Mouse (Mus musculus): ENCODE measurements around the gene Thg1l. TPM values are rescaled to one million over a fixed set of nuclear protein-coding genes. Genes with fewer than 3 reads are reported as not detected.

Gene Thg1l
- total RNA-seq (2022): 1 to 10 TPM; 2.2 to 3.7 (median 2.6) TPM

DNA sequence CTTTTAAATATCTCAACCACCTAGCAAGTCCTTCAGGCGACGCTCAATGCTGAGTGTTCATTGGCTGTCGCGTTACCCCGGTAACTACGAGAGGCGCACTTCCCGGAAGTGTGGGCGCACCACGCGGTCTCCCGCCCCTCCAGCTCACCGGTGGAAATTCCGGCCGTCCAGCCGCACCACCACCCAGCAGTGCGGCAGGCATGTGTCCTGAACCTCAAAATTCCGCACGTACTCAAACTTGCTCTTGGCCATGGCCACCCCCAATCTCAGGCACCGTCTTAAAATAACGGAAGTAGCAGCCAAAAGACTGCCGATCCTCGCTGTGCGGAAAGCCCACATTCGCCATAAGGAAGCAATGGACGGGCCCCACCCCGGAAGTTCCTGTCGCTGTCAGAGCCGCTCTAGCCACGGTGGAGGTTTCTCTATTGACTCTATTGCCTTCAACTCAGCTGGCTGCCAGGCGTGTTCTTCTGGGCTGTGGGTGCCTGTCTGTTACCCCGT lies at the start of gene Thg1l:
TSS of gene Thg1l (minus strand) at position 368 of the 501 bp plus-strand sequence.
- peak; percentile 85 to 86 for DNase-seq (ENCODE audit: low spot score in 2 of 2)

DNA sequence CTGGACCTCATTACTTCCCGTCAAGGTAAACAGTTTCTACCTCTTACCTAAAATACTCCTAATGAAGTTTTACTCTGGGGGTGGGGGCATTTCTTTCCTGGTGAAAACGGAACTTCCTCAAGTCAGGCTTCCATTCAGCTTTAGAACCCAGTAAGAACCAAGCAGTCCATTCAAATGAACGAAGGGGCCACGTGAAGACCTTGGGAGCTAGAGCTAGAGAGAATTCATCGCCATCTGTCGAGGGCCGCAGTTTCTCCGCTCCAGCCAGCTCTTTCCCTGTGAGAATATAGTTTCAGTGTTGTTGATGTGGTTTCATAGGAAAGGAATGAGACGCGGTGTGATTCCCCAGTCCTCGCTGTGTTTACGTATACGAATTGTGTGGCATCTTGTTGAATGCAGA lies 36.8 kb upstream of the Thg1l start:
- DNase-seq (ENCODE audit: low spot score in 2 of 2): no peak

DNA sequence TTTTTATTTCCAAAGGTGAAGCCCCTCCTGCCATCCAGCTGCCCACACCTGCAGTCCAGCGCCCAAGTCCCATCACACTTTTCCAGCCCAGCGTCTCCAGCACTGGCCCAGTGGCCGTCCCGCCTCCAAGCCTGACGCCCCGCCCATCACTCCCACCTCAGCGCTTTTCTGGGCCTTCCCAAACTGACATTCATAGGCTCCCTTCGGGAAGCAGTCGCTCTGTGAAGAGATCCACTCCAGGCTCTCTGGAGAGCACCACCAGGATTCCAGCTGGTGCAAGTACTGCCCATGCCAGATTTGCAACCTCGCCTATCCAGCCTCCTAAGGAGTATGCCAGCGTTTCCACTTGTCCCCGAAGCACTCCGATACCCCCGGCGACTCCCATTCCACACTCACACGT lies 36.3 kb upstream of the Thg1l start:
- no peak for DNase-seq (ENCODE audit: low spot score in 2 of 2)

- DNase-seq (ENCODE audit: low spot score in 2 of 2): no peak
Observed at GRCm38 (mm10) chr11:45980893-45981253, 25.6 kb upstream of the Thg1l start.

GRCm38 (mm10) chr11:45979946-45980892 lies 24.9 kb upstream of the Thg1l start, which contains the start of gene Sox30:
Gene Sox30 (plus strand): TSS chr11:45980310.
- DNase-seq (ENCODE audit: low spot score in 2 of 2): no peak

- no peak for DNase-seq (ENCODE audit: low spot score in 2 of 2)
Observed at GRCm38 (mm10) chr11:45976061-45976460, 20.8 kb upstream of the Thg1l start.

DNA sequence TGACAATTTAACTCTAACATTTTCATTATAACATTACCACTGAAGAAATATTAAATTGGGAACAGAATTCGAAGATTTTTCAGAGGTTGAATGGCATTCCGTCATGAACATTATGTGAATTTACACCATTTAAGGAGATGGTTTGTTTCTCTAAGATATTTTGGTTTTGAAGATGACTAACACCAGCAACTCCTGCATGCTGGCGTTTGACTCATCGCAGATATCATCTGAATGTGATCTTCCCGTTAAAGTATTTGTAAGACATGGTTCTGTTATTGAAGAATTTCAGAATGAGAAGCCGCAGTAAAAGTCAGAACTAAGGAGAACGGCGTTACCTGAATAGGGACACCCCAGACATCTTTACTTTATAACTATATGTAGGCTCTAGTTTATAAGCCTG lies 19.2 kb upstream of the Thg1l start:
- no peak for DNase-seq (ENCODE audit: low spot score in 2 of 2)

GRCm38 (mm10) chr11:45973635-45974034 lies 18.3 kb upstream of the Thg1l start:
- DNase-seq (ENCODE audit: low spot score in 2 of 2): no peak

DNA sequence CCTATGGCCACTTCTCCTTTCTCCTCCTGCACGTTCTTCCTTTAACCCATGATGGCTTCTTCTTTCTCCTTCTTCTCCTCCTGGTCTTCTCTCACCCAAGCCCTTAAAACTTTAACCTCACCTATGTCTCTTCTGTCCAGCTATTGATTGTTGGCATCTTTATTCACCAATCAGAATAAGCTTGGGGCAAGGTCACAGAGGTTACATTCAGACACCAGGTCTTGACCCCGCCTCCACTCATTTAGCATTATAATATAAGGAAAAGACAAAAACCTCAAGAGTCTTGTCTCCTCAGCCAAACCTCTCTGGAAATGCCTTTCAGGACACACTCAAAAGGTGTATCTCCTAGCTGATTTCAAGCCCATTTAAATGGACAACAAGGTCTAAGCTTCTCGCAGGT lies 13.2 kb upstream of the Thg1l start:
- DNase-seq (ENCODE audit: low spot score in 2 of 2): no peak

DNA sequence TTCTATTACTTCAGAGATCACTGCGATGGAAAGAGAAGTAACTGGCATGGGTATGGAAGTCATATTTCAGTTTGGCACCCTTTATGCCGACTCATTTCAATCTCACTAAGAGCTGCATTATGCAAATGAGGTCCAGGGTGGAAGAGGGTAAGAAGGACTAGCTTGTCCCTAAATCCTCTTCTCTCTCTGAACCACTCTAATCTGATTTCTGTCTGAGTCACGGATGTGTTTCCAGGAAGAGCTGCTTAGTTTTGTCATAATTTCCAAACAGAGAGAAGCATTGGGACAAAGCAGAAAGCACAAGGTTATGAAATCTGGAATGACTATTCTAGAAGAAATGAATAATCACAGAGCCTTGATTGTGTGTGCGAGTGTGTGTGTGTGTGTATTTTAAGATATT lies 11.6 kb upstream of the Thg1l start:
- no peak for DNase-seq (ENCODE audit: low spot score in 2 of 2)

DNA sequence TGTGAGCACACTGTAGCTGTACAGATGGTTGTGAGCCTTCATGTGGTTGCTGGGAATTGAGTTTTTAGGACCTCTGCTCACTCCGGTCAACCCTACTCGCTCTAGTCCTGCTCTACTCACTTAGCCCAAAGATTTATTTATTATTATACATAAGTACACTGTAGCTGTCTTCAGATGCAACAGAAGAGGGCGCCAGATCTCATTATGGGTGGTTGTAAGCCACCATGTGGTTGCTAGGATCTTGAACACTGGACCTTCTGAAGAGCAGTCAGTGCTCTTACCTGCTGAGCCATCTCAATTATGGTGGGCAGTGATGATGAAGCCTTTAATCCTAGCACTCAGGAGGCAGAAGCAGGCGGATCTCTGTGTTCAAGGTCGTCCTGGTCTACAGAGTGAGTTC lies 4.7 kb upstream of the Thg1l start:
- no peak for DNase-seq (ENCODE audit: low spot score in 2 of 2)

DNA sequence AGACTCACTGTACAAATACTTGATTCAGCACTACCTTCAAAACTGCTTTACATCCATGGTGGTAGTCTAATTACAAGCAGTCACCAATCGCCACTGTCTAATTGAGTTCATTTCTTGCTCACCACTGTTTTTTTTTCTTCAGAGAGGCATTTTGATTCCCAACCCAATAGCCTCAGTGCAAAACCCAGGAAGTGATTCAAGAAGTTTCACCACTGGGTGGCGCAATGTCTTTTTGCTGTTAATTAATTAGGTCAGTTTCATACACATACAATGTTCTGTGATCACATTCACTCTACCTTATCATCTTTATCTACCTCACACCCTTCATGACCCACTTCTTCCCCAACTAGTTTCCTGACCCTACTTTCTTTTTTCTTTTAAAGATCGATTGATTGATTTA lies 4.3 kb upstream of the Thg1l start:
- DNase-seq (ENCODE audit: low spot score in 2 of 2): no peak

DNA sequence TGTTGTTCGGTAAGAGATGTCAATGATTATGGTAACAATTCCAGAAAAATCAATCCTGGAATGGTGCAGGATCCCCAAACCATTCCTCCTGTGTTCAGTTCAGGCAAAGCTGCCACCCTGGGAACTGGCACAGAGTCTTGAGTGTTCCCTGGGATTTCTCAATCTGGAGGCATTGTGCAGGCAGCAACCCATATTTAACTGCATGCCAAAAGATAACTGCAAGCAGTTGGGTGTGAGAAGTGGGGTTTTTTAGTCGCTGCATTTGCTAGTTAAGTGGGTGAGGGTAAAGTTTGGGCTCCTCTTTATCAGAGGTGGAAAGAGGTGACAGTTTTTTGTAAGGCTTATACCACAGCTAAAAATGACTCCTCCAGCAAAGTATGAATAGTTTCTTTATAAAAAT lies 7.8 kb downstream of the Thg1l start:
- no peak for DNase-seq (ENCODE audit: low spot score in 2 of 2)

- no peak for DNase-seq (ENCODE audit: low spot score in 2 of 2)
Observed at GRCm38 (mm10) chr11:45946796-45947195, 8.5 kb downstream of the Thg1l start.

GRCm38 (mm10) chr11:45944643-45945156 lies 10.6 kb downstream of the Thg1l start, which contains the start of gene Lsm11:
Gene Lsm11 (minus strand): TSS chr11:45944935.
- peak; percentile 95 for DNase-seq (ENCODE audit: low spot score in 2 of 2)

DNA sequence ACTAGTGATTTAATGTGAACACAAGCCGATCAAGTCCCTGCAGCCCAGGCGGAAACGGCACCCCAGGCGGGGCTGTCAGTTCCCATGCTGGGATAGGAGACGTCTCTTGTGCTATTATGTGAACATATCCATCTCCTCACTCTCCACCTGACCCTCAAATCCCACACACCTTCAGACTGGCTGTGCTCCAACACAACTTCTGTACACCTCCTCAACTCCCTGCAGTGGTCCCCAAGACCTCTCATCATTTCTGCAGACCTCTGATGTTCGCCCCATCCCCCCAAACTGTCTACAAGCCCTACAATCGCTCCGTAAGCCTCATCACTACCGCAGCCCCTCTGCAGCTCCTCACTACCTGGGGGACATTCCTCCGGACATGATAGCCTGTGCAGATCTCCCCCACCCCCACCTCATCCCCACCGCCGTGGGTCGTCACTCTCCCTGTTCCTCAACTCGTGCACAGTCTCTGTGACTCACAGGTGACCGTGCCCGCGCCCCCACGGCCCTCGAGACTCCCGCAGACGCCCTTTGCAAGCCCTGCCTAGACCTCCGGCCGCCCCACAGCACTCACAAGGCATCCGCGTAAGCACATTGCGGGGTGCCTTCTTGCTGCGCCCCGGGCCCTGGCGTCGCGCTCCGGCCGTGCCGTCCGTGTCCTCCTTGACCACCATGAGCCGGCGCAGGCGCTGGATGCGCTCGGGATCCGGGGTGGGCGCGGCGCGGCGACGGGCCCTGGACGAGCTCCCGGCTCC lies 11.2 kb downstream of the Thg1l start:
- no peak for DNase-seq (ENCODE audit: low spot score in 2 of 2)

DNA sequence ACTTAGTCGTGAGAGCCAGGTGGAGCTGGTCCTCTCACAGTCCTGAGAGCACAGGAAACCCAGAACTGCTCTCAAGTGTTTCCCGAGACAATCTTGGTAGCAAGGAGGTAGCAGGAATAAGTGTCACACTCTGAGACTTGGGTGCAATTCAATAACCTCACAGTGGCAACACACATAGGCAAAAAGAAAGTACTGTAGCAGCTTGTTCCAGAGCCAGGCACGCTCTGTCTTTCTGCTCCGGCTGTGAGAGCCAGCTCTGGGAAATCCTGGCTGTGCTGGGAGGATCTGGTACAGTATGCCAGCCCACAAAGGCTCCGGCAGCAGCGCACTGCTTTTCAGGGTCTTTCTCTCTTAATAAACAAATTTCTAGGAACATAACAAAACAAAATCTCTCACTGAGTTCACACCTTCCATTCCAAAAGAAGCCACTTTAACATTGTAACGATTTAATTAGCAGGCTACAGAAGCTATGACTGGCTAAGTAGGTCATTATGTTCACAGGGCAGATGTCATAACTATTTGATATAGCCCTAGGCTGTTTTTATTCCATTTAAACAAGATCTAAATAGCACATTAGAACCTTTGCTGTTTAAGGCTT lies 12.1 kb downstream of the Thg1l start:
- no peak for DNase-seq (ENCODE audit: low spot score in 2 of 2)

GRCm38 (mm10) chr11:45942281-45942680 lies 13.0 kb downstream of the Thg1l start:
- no peak for DNase-seq (ENCODE audit: low spot score in 2 of 2)

DNA sequence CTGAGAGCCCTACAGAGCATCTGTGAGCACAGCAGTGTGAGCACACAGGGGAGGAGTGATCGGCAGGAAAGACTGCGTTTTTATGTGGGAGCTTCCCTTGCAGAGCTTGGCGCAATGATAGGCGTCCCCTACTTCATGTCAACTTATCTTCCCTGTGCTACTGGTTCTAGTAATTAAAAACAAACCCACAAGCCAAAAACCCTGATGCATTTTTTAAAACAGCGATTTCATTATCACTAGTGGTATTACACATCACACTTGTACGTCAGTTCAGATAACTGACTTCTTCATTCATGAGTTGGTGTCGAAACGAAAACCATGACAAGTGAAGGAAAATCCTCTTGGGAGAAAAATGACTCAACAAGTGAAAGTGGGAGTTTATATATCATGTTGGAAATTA lies 16.4 kb downstream of the Thg1l start:
- no peak for DNase-seq (ENCODE audit: low spot score in 2 of 2)

DNA sequence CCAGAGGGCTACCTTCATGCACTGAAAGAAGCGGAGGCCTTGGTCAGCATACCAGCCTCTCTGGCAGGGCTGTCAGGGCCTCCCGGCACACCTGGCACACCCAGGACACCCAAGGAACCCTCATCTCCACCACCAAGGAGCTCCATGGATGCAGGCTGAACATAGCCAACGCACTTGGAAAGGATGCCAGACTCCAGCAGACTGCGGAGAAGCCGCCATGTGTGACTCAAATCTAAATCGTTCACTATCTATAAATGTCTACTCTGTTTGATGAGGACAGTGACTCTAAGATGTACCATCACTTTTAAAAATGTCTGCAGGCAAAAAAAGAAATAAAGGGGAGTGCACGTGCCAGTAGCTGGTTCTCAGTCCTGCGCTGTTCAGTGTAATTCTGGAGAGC lies 17.8 kb downstream of the Thg1l start:
- DNase-seq (ENCODE audit: low spot score in 2 of 2): no peak

GRCm38 (mm10) chr11:45932771-45933170 lies 22.5 kb downstream of the Thg1l start:
- no peak for DNase-seq (ENCODE audit: low spot score in 2 of 2)

GRCm38 (mm10) chr11:45929541-45929940 lies 25.8 kb downstream of the Thg1l start:
- DNase-seq (ENCODE audit: low spot score in 2 of 2): no peak
